ENCODE assay signal across 22 mouse cellular contexts in genomic region chr1:59891185-59891584, GRCm38 (mm10). TPM values are rescaled to one million over a fixed set of nuclear protein-coding genes. Genes with fewer than 3 reads are reported as not detected.
A peak's percentile ranks its signal among the peaks of the same experiment; 100 is the strongest.
DNase-seq lines count a peak whose midpoint lies in the region; ATAC-seq and TF ChIP-seq lines count a peak whose summit lies in the region.
"Had no signal": no experiment of that assay in that cellular context is flagged by ENCODE, and none has a peak within 500 bp of the region (broad histone marks: within the 10 kb centered on the region; RNA-seq: fewer than 3 reads in every experiment).

No protein-coding gene starts in this region.

- H3K4me3 ChIP-seq in kidney, adult 2 months (ENCODE audit: insufficient read depth, low read depth, low read length), result no peak overlapping the region
- no peak overlapping the region for H3K4me3 ChIP-seq in kidney, embryonic 16.5 days (ENCODE audit: low read length)
- H3K4me3 ChIP-seq in kidney, embryonic 15.5 days (replicated peaks), result no peak overlapping the region
- no peak overlapping the region for H3K4me3 ChIP-seq in kidney, embryonic 14.5 days (ENCODE audit: low read length)
- H3K4me3 ChIP-seq: embryonic facial prominence, embryonic 13.5 days; embryonic facial prominence, embryonic 15.5 days; erythroblast, embryonic 14.5 days; forebrain, embryonic 10.5 days; forebrain, embryonic 12.5 days had no signal

- no peaks in the 10 kb centered on the region for H3K9me3 ChIP-seq in kidney, embryonic 16.5 days (ENCODE audit: low read length)
- no peaks in the 10 kb centered on the region for H3K9me3 ChIP-seq in kidney, embryonic 15.5 days (replicated peaks)
- no peaks in the 10 kb centered on the region for H3K9me3 ChIP-seq in kidney, embryonic 14.5 days (ENCODE audit: control insufficient read depth, low read length)
- H3K9me3 ChIP-seq: embryonic facial prominence, embryonic 13.5 days; embryonic facial prominence, embryonic 15.5 days; forebrain, embryonic 10.5 days; forebrain, embryonic 12.5 days had no signal

- peak; percentile 42; the same call in 1 of the 2 replicates for ATAC-seq in kidney, embryonic 16.5 days (ENCODE audit: low FRiP score, low TSS enrichment)
- no peak for ATAC-seq in kidney, embryonic 15.5 days (replicated peaks; ENCODE audit: low FRiP score)
- ATAC-seq in kidney, embryonic 14.5 days (ENCODE audit: low FRiP score, low TSS enrichment), result no peak
- ATAC-seq: forebrain, embryonic 14.5 days had no signal

- WGBS in kidney, adult 2 months, result 48% methylated on average over 4 of the region's 4 CpGs
- 64% methylated on average over 4 of the region's 4 CpGs for WGBS in kidney, embryonic 16.5 days
- 58% methylated on average over 4 of the region's 4 CpGs for WGBS in kidney, embryonic 15.5 days
- 75% methylated on average over 4 of the region's 4 CpGs for WGBS in kidney, embryonic 14.5 days

- no peak overlapping the region for H3K27ac ChIP-seq in kidney, adult 2 months (ENCODE audit: insufficient read depth, low read depth, low read length)
- no peak overlapping the region for H3K27ac ChIP-seq in kidney, embryonic 16.5 days (ENCODE audit: low read length)
- H3K27ac ChIP-seq in kidney, embryonic 15.5 days, result no peak overlapping the region
- no peak overlapping the region for H3K27ac ChIP-seq in kidney, embryonic 14.5 days (ENCODE audit: low read depth, low read length)
- H3K27ac ChIP-seq: embryonic facial prominence, embryonic 13.5 days; embryonic facial prominence, embryonic 15.5 days; forebrain, embryonic 10.5 days; forebrain, embryonic 12.5 days had no signal

- peaks cover 26% of the 10 kb centered on the region; the same call in 1 of the 2 replicates for H3K4me1 ChIP-seq in kidney, adult 2 months (ENCODE audit: control insufficient read depth, insufficient read depth, low read length)
- H3K4me1 ChIP-seq in kidney, embryonic 16.5 days (ENCODE audit: insufficient read depth, low read length), result peaks cover 16% of the 10 kb centered on the region
- H3K4me1 ChIP-seq in kidney, embryonic 15.5 days, result peaks cover 9% of the 10 kb centered on the region
- 0 out of 2 replicates have a peak, but pooled peaks cover 8% of the 10 kb centered on the region for H3K4me1 ChIP-seq in kidney, embryonic 14.5 days (ENCODE audit: control insufficient read depth, insufficient read depth, low read length)

- no peak overlapping the region for H3K9ac ChIP-seq in kidney, embryonic 16.5 days (replicated peaks; ENCODE audit: low read length)
- H3K9ac ChIP-seq in kidney, embryonic 15.5 days, result no peak overlapping the region
- H3K9ac ChIP-seq in kidney, embryonic 14.5 days (ENCODE audit: low read depth, low read length), result no peak overlapping the region
- H3K9ac ChIP-seq: embryonic facial prominence, embryonic 13.5 days; embryonic facial prominence, embryonic 15.5 days; forebrain, embryonic 12.5 days had no signal

- no peak for TF ChIP-seq CTCF in kidney, adult 2 months (conservative IDR thresholded peaks at IDR 0.05; ENCODE audit: insufficient read depth, insufficient read length, low read depth, low read length)

- TF ChIP-seq POLR2A in kidney, adult 2 months (IDR thresholded peaks at IDR 0.05; ENCODE audit: low read depth, low read length), result no peak

- DNase-seq in kidney, adult 2 months, result peak; percentile 55
- DNase-seq in kidney, postnatal 10 days, result no peak
- peak; percentile 36 for DNase-seq in kidney, postnatal 14 days
- DNase-seq: adrenal gland, adult 2 months; adrenal gland, postnatal 10 days; adrenal gland, postnatal 25 days; cerebellum, adult 11 months; cerebellum, adult 18-20 months; cerebellum, adult 8-10 months; cerebellum, adult 9-11 months; cerebellum, postnatal 14 days; cerebellum, postnatal 36 days; embryo, embryonic 11 days had no signal

- H3K27me3 ChIP-seq in kidney, adult 2 months (replicated peaks; ENCODE audit: control insufficient read depth, insufficient read depth, low read length), result no peaks in the 10 kb centered on the region
- no peaks in the 10 kb centered on the region for H3K27me3 ChIP-seq in kidney, embryonic 16.5 days (ENCODE audit: insufficient read depth, low read length)
- no peaks in the 10 kb centered on the region for H3K27me3 ChIP-seq in kidney, embryonic 15.5 days
- H3K27me3 ChIP-seq in kidney, embryonic 14.5 days (ENCODE audit: control insufficient read depth, insufficient read depth, low read length), result no peaks in the 10 kb centered on the region
- H3K27me3 ChIP-seq: embryonic facial prominence, embryonic 13.5 days; embryonic facial prominence, embryonic 15.5 days; forebrain, embryonic 12.5 days had no signal

- H3K36me3 ChIP-seq in kidney, adult 2 months (ENCODE audit: control insufficient read depth, insufficient read depth, low read length), result no peaks in the 10 kb centered on the region
- H3K36me3 ChIP-seq in kidney, embryonic 16.5 days (ENCODE audit: insufficient read depth, low read length), result no peaks in the 10 kb centered on the region
- no peaks in the 10 kb centered on the region for H3K36me3 ChIP-seq in kidney, embryonic 15.5 days
- no peaks in the 10 kb centered on the region for H3K36me3 ChIP-seq in kidney, embryonic 14.5 days (ENCODE audit: control insufficient read depth, insufficient read depth, low read length)
- H3K36me3 ChIP-seq: embryonic facial prominence, embryonic 13.5 days; embryonic facial prominence, embryonic 15.5 days; forebrain, embryonic 10.5 days; forebrain, embryonic 12.5 days had no signal

- no peak overlapping the region for H3K4me2 ChIP-seq in kidney, embryonic 16.5 days (replicated peaks; ENCODE audit: low read depth, low read length)
- no peak overlapping the region for H3K4me2 ChIP-seq in kidney, embryonic 15.5 days
- no peak overlapping the region for H3K4me2 ChIP-seq in kidney, embryonic 14.5 days (replicated peaks; ENCODE audit: low read depth, low read length)
- H3K4me2 ChIP-seq: embryonic facial prominence, embryonic 13.5 days; embryonic facial prominence, embryonic 15.5 days; forebrain, embryonic 12.5 days had no signal

RNA-seq across cellular contexts. Expression of gene Fam117b, which starts 21.6 kb away (rescaled TPM):
- polyA plus RNA-seq in kidney, adult 2 months (2012; rRNA removed), result 11.5 and 11.9 TPM in 2 replicates
- polyA plus RNA-seq in kidney, embryonic 16.5 days (2015; fragmentation: Nextera tagmentation; extraction: Ambion mirVana), result 8.0 and 8.3 TPM in 2 replicates
- 12.1 TPM in 2 replicates for polyA plus RNA-seq in kidney, embryonic 15.5 days (2015; fragmentation: Nextera tagmentation; extraction: Ambion mirVana)
- polyA plus RNA-seq in kidney, embryonic 14.5 days (2014; fragmentation: Nextera tagmentation; extraction: Ambion mirVana), result 11.2 and 19.2 TPM in 2 replicates
